Mouse (Mus musculus) limb, embryonic 11.5 days (tissue): ENCODE results near the gene Srek1. TPM values are rescaled to one million over a fixed set of nuclear protein-coding genes. Genes with fewer than 3 reads are reported as not detected.
A peak's percentile ranks its signal among the peaks of the same experiment; 100 is the strongest.

Experiments used
- ATAC-seq: fragments of 200-750 bp; cut with Nextera tagmentation; 2 replicates; pipeline ENCODE4 v1.8.0; 2017; ENCODE audit warnings: low read depth; ENCODE audit not compliant: insufficient number of reproducible peaks, low FRiP score, low TSS enrichment
- DNase-seq: peaks from one replicate; pipeline ENCODE4 v3.0.0-alpha.2; 2015; ENCODE audit warnings: low spot score
- H3K27ac ChIP-seq: fragments of 300-500 bp; sonication (generic); replicated peaks from 2 replicates; pipeline ENCODE4 v1.5.1; 2014; ENCODE audit warnings: low read depth, mild to moderate bottlenecking, low read length
- H3K27me3 ChIP-seq: fragments of 300-500 bp; sonication (generic); 2 replicates; pipeline ENCODE4 v1.6.1; 2014; ENCODE audit warnings: mild to moderate bottlenecking, low read length, mixed read lengths; ENCODE audit not compliant: control insufficient read depth, insufficient read depth
- H3K36me3 ChIP-seq: fragments of 300-500 bp; sonication (generic); 2 replicates; pipeline ENCODE4 v1.6.1; 2014; ENCODE audit warnings: mild to moderate bottlenecking, low read length, moderate library complexity, mixed read lengths; ENCODE audit not compliant: control insufficient read depth, insufficient read depth
- H3K4me1 ChIP-seq: fragments of 300-500 bp; sonication (generic); 2 replicates; pipeline ENCODE4 v1.6.1; 2014; ENCODE audit warnings: low read length, mixed read lengths; ENCODE audit not compliant: control insufficient read depth, insufficient read depth
- H3K4me2 ChIP-seq: fragments of 300-500 bp; sonication (generic); 2 replicates; pipeline ENCODE4 v1.6.1; 2014; ENCODE audit warnings: low read depth, mild to moderate bottlenecking, moderate library complexity; ENCODE audit not compliant: severe bottlenecking
- H3K4me3 ChIP-seq: fragments of 300-500 bp; sonication (generic); 2 replicates; pipeline ENCODE4 v1.5.1; 2014; ENCODE audit warnings: low read depth, low read length
- H3K9ac ChIP-seq: fragments of 300-500 bp; sonication (generic); 2 replicates; pipeline ENCODE4 v1.6.1; 2014; ENCODE audit warnings: mild to moderate bottlenecking, low read length
- H3K9me3 ChIP-seq: fragments of 300-500 bp; sonication (generic); 2 replicates; pipeline ENCODE4 v1.6.1; 2016; ENCODE audit warnings: low read length; ENCODE audit not compliant: control insufficient read depth
- WGBS: fragments of 180-500 bp; shearing (Covaris S2); extraction: QIAGEN DNeasy Blood & Tissue Kit; methylation state at CpG from one replicate; pipeline ENCODE4 v1.1.7; 2014; 5-methylcytosine and 5-hydroxymethylcytosine counted together
- polyA plus RNA-seq: library from polyadenylated mRNA; unstranded; fragments of >200 nt; fragmentation: Nextera tagmentation; extraction: Ambion mirVana; gene quantifications from 2 replicates; pipeline ENCODE4 v1.2.1, GENCODE M21; 2014

The Srek1 gene
- 115 and 117 TPM in 2 replicates for polyA plus RNA-seq

DNA sequence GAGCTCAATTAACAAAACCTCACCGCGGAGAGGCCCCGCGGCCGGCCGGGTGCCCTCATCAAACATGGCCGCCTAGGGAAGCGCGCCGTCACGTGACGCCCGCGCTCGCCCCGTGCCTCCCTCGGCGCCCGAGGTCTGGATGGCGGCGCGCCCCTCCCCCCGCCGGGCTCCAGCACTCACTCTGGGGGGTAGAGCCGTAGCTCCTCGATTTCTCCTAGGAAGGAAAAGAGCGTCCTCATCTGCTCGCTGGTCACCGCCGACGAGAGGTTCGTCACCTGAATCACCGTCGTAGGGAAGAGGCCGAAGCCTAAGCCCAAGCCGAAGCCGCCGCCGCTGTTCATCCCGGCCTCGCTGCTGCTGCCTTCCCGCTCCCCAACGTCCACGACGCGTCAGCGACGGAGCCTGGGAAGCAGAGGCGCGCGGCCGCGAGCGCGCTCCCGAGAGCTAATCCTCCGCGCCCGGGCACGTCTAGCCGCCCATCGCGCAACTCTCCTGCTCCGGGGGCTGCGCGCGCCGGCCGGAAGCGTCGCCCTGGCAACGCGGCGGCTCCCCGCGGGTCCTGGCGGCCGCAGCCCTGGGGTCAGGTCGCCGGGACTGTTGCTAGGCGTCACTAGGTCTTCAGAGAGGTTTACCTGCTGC, at the start of gene Srek1:
TSS of gene Srek1 (minus strand) at position 490 of the 639 bp plus-strand sequence.
- Histone ChIP-seq H3K9me3 (no peaks in the 10 kb centered on the region), H3K27ac (peak within 1 kb of the TSS; percentile 94), H3K4me2 (peak within 1 kb of the TSS; percentile 55), H3K9ac (peak within 1 kb of the TSS; percentile 93), H3K4me3 (peak within 1 kb of the TSS; percentile 73), H3K27me3 (no peaks in the 10 kb centered on the region), H3K4me1 (peaks cover 7% of the 10 kb centered on the region), H3K36me3 (no peaks in the 10 kb centered on the region)
- ATAC-seq = peak; percentile 97
- DNase-seq = peak; percentile 98
- WGBS = under 1% methylated on average over 73 of the region's 81 CpGs

DNA sequence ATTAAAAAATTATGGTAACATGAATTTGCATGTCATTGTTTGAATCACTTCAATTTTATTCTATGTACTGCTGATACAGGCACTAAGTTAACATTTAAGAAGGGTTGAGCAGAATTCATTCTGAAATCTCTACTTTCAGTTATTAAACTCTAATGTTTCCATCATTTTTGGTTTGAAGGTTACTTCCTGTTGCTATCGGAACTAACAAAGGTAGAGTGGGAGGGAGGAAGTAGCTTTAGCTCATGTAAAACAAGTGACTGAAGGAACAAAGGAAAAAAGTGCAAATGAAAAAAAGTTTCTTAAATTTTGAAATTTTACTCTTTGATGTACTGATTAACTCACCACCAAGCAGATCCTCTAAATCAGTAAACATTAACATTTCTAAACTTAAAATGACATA, 47.9 kb upstream of the Srek1 start:
- no peak overlapping the region for H3K4me3 ChIP-seq
- no peaks in the 10 kb centered on the region for H3K27me3 ChIP-seq
- H3K9me3 ChIP-seq = no peaks in the 10 kb centered on the region
- no peaks in the 10 kb centered on the region for H3K4me1 ChIP-seq
- no peak for ATAC-seq
- 100% methylated on average over 1 of the region's 1 CpGs for WGBS
- no peak for DNase-seq
- H3K4me2 ChIP-seq = no peak overlapping the region
- H3K36me3 ChIP-seq = peaks cover 3% of the 10 kb centered on the region; the same call in 1 of the 2 replicates
- H3K9ac ChIP-seq = no peak overlapping the region
- H3K27ac ChIP-seq = no peak overlapping the region

DNA sequence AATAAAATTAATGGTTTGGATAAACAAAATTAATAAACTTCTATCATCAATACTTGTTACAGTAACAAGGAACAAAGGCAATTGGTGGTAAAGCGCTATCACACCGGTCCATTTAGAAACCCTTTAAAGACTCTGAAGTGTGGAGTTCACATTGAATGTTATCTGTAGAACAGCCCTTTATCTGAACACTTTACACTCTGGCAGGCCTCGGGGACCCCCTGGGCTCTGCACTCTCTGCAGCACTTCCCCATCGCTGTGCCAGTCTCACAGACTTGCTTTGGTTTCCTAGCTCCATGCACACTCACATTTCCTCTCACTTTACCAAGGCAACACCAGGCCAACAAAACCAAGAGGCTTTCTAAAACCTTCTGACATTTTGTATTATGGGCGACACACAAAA, 45.0 kb upstream of the Srek1 start:
- WGBS = 82% methylated on average over 5 of the region's 5 CpGs
- no peaks in the 10 kb centered on the region for H3K27me3 ChIP-seq
- no peaks in the 10 kb centered on the region for H3K9me3 ChIP-seq
- DNase-seq (no peak), ATAC-seq (no peak)
- no peak overlapping the region for H3K27ac ChIP-seq
- H3K4me1 ChIP-seq = no peaks in the 10 kb centered on the region
- H3K36me3 ChIP-seq = no peaks in the 10 kb centered on the region
- H3K9ac ChIP-seq = no peak overlapping the region
- H3K4me3 ChIP-seq = no peak overlapping the region
- H3K4me2 ChIP-seq = no peak overlapping the region

DNA sequence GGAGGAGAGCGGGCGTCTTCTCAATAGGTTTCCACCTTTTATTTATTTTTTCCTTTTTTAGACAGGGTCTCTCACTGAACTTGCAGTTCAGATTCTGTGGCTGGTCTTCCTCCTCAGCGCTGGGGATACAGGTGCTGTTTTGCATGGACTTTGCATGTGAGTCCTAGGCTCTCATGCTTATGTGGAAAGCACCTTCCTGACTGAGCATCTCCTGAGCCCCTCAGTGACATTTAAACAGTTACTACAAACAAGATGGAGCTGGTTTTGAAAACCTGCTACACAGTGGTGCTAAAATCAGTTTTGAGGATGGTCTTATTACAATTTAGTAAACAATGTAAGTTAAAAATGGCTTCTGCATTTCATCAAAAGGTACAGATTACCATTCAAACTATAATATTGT, 43.5 kb upstream of the Srek1 start:
- DNase-seq (no peak), ATAC-seq (no peak)
- WGBS = 89% methylated on average over 3 of the region's 3 CpGs
- Histone ChIP-seq H3K4me3 (no peak overlapping the region), H3K27me3 (no peaks in the 10 kb centered on the region), H3K9ac (no peak overlapping the region), H3K4me1 (no peaks in the 10 kb centered on the region), H3K9me3 (no peaks in the 10 kb centered on the region), H3K4me2 (no peak overlapping the region), H3K36me3 (no peaks in the 10 kb centered on the region), H3K27ac (no peak overlapping the region)

DNA sequence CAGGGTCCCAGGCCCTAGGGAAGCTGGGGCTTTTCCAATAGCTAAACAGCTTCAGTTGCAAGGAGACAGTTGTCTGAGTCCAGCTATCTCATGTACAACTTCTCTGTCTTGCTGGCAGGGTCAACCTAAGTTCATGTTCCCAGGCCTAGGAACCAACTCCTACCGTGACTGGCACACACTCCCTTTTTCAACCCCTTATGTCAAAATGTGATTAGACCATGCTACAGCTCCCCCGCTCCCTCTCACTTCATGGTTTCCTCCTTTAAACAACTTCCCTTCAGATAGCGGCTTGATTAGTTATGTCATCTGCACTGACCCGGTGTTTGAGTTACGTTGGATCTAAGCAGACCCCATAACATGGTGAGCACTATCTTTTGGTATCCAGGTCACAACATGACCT, 33.1 kb upstream of the Srek1 start:
- Histone ChIP-seq H3K9ac (no peak overlapping the region), H3K27ac (no peak overlapping the region), H3K4me2 (no peak overlapping the region), H3K9me3 (no peaks in the 10 kb centered on the region), H3K4me1 (no peaks in the 10 kb centered on the region), H3K27me3 (no peaks in the 10 kb centered on the region), H3K36me3 (no peaks in the 10 kb centered on the region), H3K4me3 (no peak overlapping the region)
- ATAC-seq (no peak), DNase-seq (no peak)
- whole genome bisulfite sequencing = 87% methylated on average over 5 of the region's 5 CpGs

DNA sequence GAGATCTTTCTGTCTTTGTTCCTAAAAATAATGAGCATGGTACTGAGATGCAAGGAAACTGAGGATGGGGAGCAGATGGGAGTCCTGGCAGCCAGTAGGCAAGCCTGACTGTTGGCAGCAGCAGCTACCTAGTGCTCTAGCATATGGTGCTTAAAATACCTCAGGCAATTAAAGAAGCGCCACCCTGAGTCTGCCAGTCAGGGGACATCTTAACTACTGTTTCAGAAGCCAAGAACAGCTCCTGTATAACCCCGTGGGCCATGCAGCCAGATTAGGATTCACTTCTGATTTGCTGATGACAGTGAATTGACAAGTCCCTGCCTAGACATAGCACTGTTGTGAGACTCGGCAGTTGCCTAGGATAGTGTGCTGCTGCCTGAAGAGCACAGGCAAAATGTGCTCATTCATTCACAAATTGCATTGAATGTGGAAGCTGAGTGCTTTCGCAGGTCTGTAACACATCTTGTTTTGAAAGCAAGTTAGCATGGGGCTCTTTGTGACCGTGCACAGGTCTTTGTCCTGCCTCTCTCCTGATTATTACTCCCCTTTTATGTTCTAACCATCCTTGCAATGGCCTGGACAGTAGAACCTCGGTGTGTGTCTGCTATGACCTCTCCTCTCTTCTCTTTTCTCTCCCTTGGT, 31.9 kb upstream of the Srek1 start:
- 56% methylated on average over 6 of the region's 6 CpGs for WGBS
- H3K36me3 ChIP-seq = no peaks in the 10 kb centered on the region
- no peak overlapping the region for H3K9ac ChIP-seq
- no peaks in the 10 kb centered on the region for H3K4me1 ChIP-seq
- no peak overlapping the region for H3K4me2 ChIP-seq
- ATAC-seq = no peak
- H3K27me3 ChIP-seq = no peaks in the 10 kb centered on the region
- no peak overlapping the region for H3K4me3 ChIP-seq
- DNase-seq = no peak
- H3K27ac ChIP-seq = no peak overlapping the region
- no peaks in the 10 kb centered on the region for H3K9me3 ChIP-seq

DNA sequence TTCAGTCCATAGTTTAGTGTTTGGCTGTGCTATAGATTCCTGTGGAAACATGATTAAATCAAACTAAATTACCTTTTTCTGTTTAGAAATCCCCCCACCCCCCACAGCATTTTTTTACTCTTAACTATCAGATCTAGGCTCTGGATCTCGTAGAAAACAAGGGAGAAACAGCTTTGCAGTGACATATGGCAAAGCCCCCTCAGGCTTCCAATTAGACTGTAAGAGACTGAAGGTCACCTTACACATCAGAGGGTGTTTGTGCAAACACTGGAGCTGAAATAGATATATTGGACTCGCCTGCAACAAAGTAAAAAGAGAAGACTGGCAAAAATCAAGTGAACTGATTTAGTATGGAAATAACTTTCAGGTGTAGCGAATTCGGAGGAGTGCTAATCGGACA, 29.3 kb upstream of the Srek1 start:
- 65% methylated on average over 5 of the region's 5 CpGs for WGBS
- no peak for ATAC-seq
- Histone ChIP-seq H3K27ac (no peak overlapping the region), H3K9me3 (no peaks in the 10 kb centered on the region), H3K27me3 (no peaks in the 10 kb centered on the region), H3K4me2 (no peak overlapping the region), H3K36me3 (no peaks in the 10 kb centered on the region), H3K4me1 (no peaks in the 10 kb centered on the region), H3K9ac (no peak overlapping the region), H3K4me3 (no peak overlapping the region)
- no peak for DNase-seq

DNA sequence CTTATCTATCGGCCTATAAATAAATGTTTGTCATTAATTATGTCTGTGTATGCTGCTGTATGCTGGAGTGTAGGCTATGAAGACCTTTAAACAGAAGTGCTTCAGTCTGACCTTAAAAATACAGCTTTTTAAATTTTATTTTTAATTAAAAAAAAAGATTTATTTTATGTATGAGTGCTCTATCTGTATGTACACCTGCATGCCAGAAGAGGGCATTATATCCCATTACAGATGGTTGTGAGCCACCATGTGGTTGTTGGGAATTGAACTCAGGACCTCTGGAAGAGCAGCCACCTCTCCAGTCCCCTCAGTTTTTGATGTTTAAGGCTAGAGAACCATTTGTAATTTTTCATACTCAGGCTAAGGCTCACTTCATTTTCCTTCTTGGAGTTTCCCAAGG, 26.6 kb upstream of the Srek1 start:
- Histone ChIP-seq H3K9me3 (no peaks in the 10 kb centered on the region), H3K27ac (no peak overlapping the region), H3K27me3 (no peaks in the 10 kb centered on the region), H3K4me1 (no peaks in the 10 kb centered on the region), H3K9ac (no peak overlapping the region), H3K4me3 (no peak overlapping the region), H3K4me2 (no peak overlapping the region), H3K36me3 (no peaks in the 10 kb centered on the region)
- WGBS = 92% methylated on average over 1 of the region's 1 CpGs
- ATAC-seq = no peak
- no peak for DNase-seq
